Mouse (Mus musculus): ENCODE data around the gene Pbld2. TPM values are rescaled to one million over a fixed set of nuclear protein-coding genes. Genes with fewer than 3 reads are reported as not detected.

Gene Pbld2
- polyA plus RNA-seq, 1 experiment: 0.11 TPM

DNA sequence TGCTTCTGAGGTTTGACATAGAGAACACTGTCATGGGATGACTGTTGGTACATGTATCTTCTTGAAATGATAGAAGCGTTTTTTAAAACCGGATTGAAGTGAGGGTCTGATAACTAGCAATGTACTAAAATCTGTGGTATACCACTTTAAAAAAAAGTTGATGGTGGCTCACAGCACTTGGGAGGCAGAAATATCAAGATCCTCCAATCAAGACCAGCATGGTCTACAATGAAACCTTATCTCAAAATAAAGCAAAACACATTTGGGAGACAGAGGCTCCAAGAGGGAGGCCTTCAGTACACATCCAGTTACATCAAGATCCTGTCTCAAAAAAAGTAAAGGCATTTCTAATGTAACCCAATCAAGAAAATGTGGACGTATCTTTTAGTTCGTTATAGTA lies 2.4 kb upstream of the Pbld2 start:
- H3K79me3 ChIP-seq (ENCODE audit: low read depth): peaks cover 61% of the 10 kb centered on the region
- no peak for TF ChIP-seq MAX (IDR thresholded peaks at IDR 0.05)
- TF ChIP-seq CEBPB (IDR thresholded peaks at IDR 0.05; ENCODE audit: low read depth): no peak
- no peak for TF ChIP-seq MYOG (IDR thresholded peaks at IDR 0.05; ENCODE audit: control insufficient read depth, extremely low read depth, insufficient read length)
- no peak for TF ChIP-seq CTCF (IDR thresholded peaks at IDR 0.05; ENCODE audit: control insufficient read depth, insufficient read depth, insufficient read length)
- peaks cover 69% of the 10 kb centered on the region for H3K79me2 ChIP-seq (ENCODE audit: control insufficient read depth, insufficient read depth)
- H3ac ChIP-seq (ENCODE audit: control insufficient read depth, insufficient read length, low read depth): no peak overlapping the region
- H3K36me3 ChIP-seq (ENCODE audit: control insufficient read depth, insufficient read depth): peaks cover 28% of the 10 kb centered on the region
- peak overlapping the region; percentile 72 for H3K4me3 ChIP-seq (ENCODE audit: insufficient read depth, poor library complexity, severe bottlenecking)
- no peaks in the 10 kb centered on the region for H3K27me3 ChIP-seq (ENCODE audit: control insufficient read depth, insufficient read depth, insufficient read length)

DNA sequence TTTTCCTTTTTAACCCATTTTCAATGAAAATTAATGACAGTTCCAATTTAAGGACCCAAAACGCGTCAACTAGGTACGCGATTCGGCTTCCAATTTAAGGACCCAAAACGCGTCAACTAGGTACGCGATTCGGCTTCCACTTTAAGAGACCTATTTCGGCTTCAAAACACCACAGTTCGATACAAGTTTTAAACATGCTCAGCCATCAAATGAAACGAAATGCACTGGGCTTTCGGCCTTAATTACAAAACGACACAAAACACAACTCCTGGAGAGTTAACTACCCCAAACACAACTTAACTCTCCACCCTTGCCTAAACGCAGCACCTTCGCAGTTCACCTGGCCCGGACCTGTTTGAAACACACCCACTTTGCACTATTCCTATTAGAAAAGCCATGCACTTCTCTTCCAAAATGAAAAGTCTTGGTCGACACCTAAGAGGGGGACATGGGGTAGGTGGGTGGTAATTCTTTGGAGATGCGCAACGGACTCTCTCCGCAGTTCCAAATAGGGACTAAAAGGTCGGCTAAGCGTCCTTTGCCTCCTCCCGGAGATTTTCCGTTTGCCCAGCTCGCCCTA lies 1.5 kb upstream of the Pbld2 start:
- Histone ChIP-seq H3K79me2 (ENCODE audit: control insufficient read depth, insufficient read depth) (peaks cover 60% of the 10 kb centered on the region), H3K4me3 (ENCODE audit: insufficient read depth, poor library complexity, severe bottlenecking) (peak overlapping the region; percentile 72), H3K27me3 (ENCODE audit: control insufficient read depth, insufficient read depth, insufficient read length) (no peaks in the 10 kb centered on the region), H3K79me3 (ENCODE audit: low read depth) (peaks cover 52% of the 10 kb centered on the region), H3ac (ENCODE audit: control insufficient read depth, insufficient read length, low read depth) (peak overlapping the region; percentile 98), H3K36me3 (ENCODE audit: control insufficient read depth, insufficient read depth) (peaks cover 19% of the 10 kb centered on the region)
- no peak for TF ChIP-seq MAX (IDR thresholded peaks at IDR 0.05)
- no peak for TF ChIP-seq CEBPB (IDR thresholded peaks at IDR 0.05; ENCODE audit: low read depth)

DNA sequence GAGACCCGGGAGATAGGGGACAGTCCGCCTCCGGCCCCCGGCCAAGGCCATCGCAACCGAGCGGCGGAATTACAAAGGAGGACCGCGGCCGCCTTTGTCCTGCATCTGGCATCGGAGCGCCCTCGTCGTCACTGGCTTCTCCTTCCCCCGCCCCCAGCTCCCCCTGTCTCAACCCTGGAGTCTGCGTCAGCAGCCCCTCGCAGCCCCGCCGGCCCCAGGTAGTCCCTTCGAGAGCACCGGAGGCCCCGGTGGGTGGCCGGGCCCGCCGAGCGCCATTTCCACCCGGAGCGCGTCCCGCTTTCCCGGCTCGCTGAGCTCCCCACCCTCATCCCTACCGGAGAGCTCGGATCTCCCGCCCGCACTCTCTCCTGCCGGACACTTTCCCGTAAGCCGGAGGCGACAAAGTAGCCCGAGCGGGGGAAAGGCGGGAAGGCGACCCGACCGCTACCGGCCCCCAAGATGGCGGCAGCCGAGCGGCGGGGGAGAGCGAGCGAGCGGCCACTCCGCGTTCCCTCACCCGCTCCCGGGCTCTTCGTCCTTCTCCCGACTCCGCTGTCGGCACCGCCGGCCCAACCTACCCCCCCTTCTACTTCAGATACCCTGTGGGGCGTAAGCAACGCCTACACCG lies 880 bp upstream of the Pbld2 start:
- TF ChIP-seq MYOD1 (IDR thresholded peaks at IDR 0.05; ENCODE audit: control insufficient read depth, insufficient read length, low read depth) (no peak), CEBPB (IDR thresholded peaks at IDR 0.05; ENCODE audit: low read depth) (no peak), FOSL1 (IDR thresholded peaks at IDR 0.05; ENCODE audit: insufficient read depth, low read length, poor library complexity, severe bottlenecking) (no peak), MAX (IDR thresholded peaks at IDR 0.05) (no peak), CTCF (IDR thresholded peaks at IDR 0.05; ENCODE audit: control insufficient read depth, insufficient read depth, insufficient read length) (no peak), MYOG (IDR thresholded peaks at IDR 0.05; ENCODE audit: control insufficient read depth, extremely low read depth, insufficient read length) (no peak), USF1 (IDR thresholded peaks at IDR 0.05; ENCODE audit: low read depth) (no peak)
- Histone ChIP-seq H3K79me3 (ENCODE audit: low read depth) (peaks cover 47% of the 10 kb centered on the region), H3K79me2 (ENCODE audit: control insufficient read depth, insufficient read depth) (peaks cover 54% of the 10 kb centered on the region), H3K4me3 (ENCODE audit: insufficient read depth, poor library complexity, severe bottlenecking) (peak overlapping the region; percentile 72), H3K36me3 (ENCODE audit: control insufficient read depth, insufficient read depth) (peaks cover 13% of the 10 kb centered on the region), H3K27me3 (ENCODE audit: control insufficient read depth, insufficient read depth, insufficient read length) (no peaks in the 10 kb centered on the region), H3ac (ENCODE audit: control insufficient read depth, insufficient read length, low read depth) (peak overlapping the region; percentile 98)

DNA sequence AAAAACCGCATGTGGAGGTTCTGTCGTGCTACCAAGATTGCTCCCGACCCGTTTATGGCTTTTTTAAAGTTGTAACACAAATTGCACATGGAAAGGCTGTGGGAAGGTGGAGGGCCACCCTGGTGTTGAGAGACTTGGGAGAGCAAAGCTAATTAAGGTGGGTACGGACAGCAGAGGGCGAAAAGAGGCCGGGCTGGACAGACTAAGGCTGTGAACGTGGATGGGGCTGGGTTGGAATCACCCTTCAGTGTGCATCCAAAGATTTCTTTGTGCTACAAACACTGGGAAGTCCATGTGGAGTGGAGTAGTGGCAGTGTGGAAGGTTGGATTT lies 430 bp downstream of the Pbld2 start:
- Histone ChIP-seq H3K36me3 (ENCODE audit: control insufficient read depth, insufficient read depth) (no peaks in the 10 kb centered on the region), H3ac (ENCODE audit: control insufficient read depth, insufficient read length, low read depth) (peak overlapping the region; percentile 79), H3K27me3 (ENCODE audit: control insufficient read depth, insufficient read depth, insufficient read length) (no peaks in the 10 kb centered on the region), H3K79me3 (ENCODE audit: low read depth) (peaks cover 34% of the 10 kb centered on the region), H3K4me3 (ENCODE audit: insufficient read depth, poor library complexity, severe bottlenecking) (peak overlapping the region; percentile 72), H3K79me2 (ENCODE audit: control insufficient read depth, insufficient read depth) (peaks cover 41% of the 10 kb centered on the region)
- TF ChIP-seq MAX (IDR thresholded peaks at IDR 0.05): no peak
- TF ChIP-seq CTCF (IDR thresholded peaks at IDR 0.05; ENCODE audit: control insufficient read depth, insufficient read depth, insufficient read length): no peak
- TF ChIP-seq CEBPB (IDR thresholded peaks at IDR 0.05; ENCODE audit: low read depth): no peak
- no peak for TF ChIP-seq MYOG (IDR thresholded peaks at IDR 0.05; ENCODE audit: control insufficient read depth, extremely low read depth, insufficient read length)
- TF ChIP-seq MYOD1 (IDR thresholded peaks at IDR 0.05; ENCODE audit: control insufficient read depth, insufficient read length, low read depth): no peak
- no peak for TF ChIP-seq FOSL1 (IDR thresholded peaks at IDR 0.05; ENCODE audit: insufficient read depth, low read length, poor library complexity, severe bottlenecking)
- TF ChIP-seq USF1 (IDR thresholded peaks at IDR 0.05; ENCODE audit: low read depth): no peak

DNA sequence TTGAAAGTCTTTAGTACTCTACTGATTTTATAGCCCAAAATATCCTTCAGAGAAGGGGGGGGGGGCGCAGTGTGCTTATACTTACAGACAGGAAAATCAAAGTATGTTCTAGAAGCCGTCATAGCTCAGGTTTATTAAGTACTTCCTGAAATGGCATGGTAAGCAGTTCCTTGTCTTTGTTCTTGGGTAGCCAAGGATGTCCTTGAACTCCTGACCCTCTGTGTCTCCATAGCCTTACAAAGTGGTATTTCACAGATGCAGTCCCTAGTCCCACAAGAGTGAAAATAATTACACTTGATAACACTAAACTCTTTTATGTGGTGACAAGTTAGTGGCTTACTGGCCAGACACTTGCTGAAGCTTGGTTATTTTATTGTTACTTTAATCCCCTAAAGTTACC lies 901 bp downstream of the Pbld2 start:
- H3K79me3 ChIP-seq (ENCODE audit: low read depth): peaks cover 30% of the 10 kb centered on the region
- H3K36me3 ChIP-seq (ENCODE audit: control insufficient read depth, insufficient read depth): no peaks in the 10 kb centered on the region
- peak overlapping the region; percentile 72 for H3K4me3 ChIP-seq (ENCODE audit: insufficient read depth, poor library complexity, severe bottlenecking)
- no peak overlapping the region for H3ac ChIP-seq (ENCODE audit: control insufficient read depth, insufficient read length, low read depth)
- peaks cover 36% of the 10 kb centered on the region for H3K79me2 ChIP-seq (ENCODE audit: control insufficient read depth, insufficient read depth)
- TF ChIP-seq FOSL1 (IDR thresholded peaks at IDR 0.05; ENCODE audit: insufficient read depth, low read length, poor library complexity, severe bottlenecking): no peak
- TF ChIP-seq MYOG (IDR thresholded peaks at IDR 0.05; ENCODE audit: control insufficient read depth, extremely low read depth, insufficient read length): no peak
- TF ChIP-seq CEBPB (IDR thresholded peaks at IDR 0.05; ENCODE audit: low read depth): no peak
- TF ChIP-seq USF1 (IDR thresholded peaks at IDR 0.05; ENCODE audit: low read depth): no peak
- no peak for TF ChIP-seq CTCF (IDR thresholded peaks at IDR 0.05; ENCODE audit: control insufficient read depth, insufficient read depth, insufficient read length)
- TF ChIP-seq MYOD1 (IDR thresholded peaks at IDR 0.05; ENCODE audit: control insufficient read depth, insufficient read length, low read depth): no peak
- no peak for TF ChIP-seq MAX (IDR thresholded peaks at IDR 0.05)
- H3K27me3 ChIP-seq (ENCODE audit: control insufficient read depth, insufficient read depth, insufficient read length): no peaks in the 10 kb centered on the region

DNA sequence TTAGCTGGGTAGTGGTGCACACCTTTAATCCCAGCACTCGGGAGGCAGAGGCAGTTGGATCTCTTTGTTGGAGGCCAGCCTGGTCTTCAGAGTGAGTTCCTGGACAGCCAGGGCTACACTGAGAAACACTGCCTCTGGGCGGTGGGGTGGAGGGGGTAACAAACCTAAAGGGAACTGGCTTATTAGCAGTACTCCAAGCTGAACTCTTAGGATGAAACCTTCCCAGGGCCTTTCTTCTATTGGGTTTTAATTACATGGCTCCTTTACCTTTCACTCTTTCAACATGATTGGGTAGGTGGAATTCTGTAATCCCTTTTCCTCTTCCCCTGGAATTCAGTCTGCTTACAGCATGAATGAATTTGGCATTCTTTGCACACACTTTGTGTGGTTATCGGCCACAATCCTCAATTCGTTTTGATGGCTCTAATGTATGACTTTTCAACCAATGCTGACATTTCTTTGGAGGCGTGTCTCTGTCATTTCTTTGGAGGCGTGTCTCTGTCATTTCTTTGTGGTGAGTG lies 1.4 kb downstream of the Pbld2 start:
- Histone ChIP-seq H3K36me3 (ENCODE audit: control insufficient read depth, insufficient read depth) (no peaks in the 10 kb centered on the region), H3K79me2 (ENCODE audit: control insufficient read depth, insufficient read depth) (peaks cover 31% of the 10 kb centered on the region), H3K4me3 (ENCODE audit: insufficient read depth, poor library complexity, severe bottlenecking) (no peak overlapping the region), H3K79me3 (ENCODE audit: low read depth) (peaks cover 25% of the 10 kb centered on the region), H3K27me3 (ENCODE audit: control insufficient read depth, insufficient read depth, insufficient read length) (no peaks in the 10 kb centered on the region), H3ac (ENCODE audit: control insufficient read depth, insufficient read length, low read depth) (no peak overlapping the region)
- TF ChIP-seq MAX (IDR thresholded peaks at IDR 0.05): no peak
- no peak for TF ChIP-seq CTCF (IDR thresholded peaks at IDR 0.05; ENCODE audit: control insufficient read depth, insufficient read depth, insufficient read length)
- TF ChIP-seq MYOD1 (IDR thresholded peaks at IDR 0.05; ENCODE audit: control insufficient read depth, insufficient read length, low read depth): no peak
- TF ChIP-seq FOSL1 (IDR thresholded peaks at IDR 0.05; ENCODE audit: insufficient read depth, low read length, poor library complexity, severe bottlenecking): no peak
- no peak for TF ChIP-seq USF1 (IDR thresholded peaks at IDR 0.05; ENCODE audit: low read depth)
- no peak for TF ChIP-seq MYOG (IDR thresholded peaks at IDR 0.05; ENCODE audit: control insufficient read depth, extremely low read depth, insufficient read length)
- TF ChIP-seq CEBPB (IDR thresholded peaks at IDR 0.05; ENCODE audit: low read depth): no peak
